Mouse (Mus musculus) C2C12 (cell line): Measurements from ENCODE around the gene Hist1h2bj. TPM values are rescaled to one million over a fixed set of nuclear protein-coding genes. Genes with fewer than 3 reads are reported as not detected.
A peak's percentile ranks its signal among the peaks of the same experiment; 100 is the strongest.

Source experiments
- H3K27me3 ChIP-seq: one replicate; pipeline ENCODE4 v1.6.1; 2011; ENCODE audit not compliant: control insufficient read depth, insufficient read depth, insufficient read length
- H3K36me3 ChIP-seq: one replicate; pipeline ENCODE4 v1.6.1; 2011; ENCODE audit not compliant: control insufficient read depth, insufficient read depth
- H3K4me3 ChIP-seq: one replicate; pipeline ENCODE4 v1.5.1; 2011; ENCODE audit warnings: mild to moderate bottlenecking, control low read depth; ENCODE audit not compliant: poor library complexity, insufficient read depth, severe bottlenecking
- H3K79me2 ChIP-seq: one replicate; pipeline ENCODE4 v1.6.1; 2011; ENCODE audit not compliant: control insufficient read depth, insufficient read depth
- H3K79me3 ChIP-seq: one replicate; pipeline ENCODE4 v1.6.1; 2011; ENCODE audit warnings: low read depth, control low read depth
- H3ac ChIP-seq: one replicate; pipeline ENCODE3; 2011; ENCODE audit warnings: low read depth; ENCODE audit not compliant: control insufficient read depth, insufficient read length
- CEBPB ChIP-seq: IDR thresholded peaks from one replicate; pipeline ENCODE4 v1.6.1; 2011; ENCODE audit warnings: low read depth, mild to moderate bottlenecking, control low read depth, moderate library complexity
- CTCF ChIP-seq: IDR thresholded peaks from one replicate; pipeline ENCODE4 v1.5.1; 2011; ENCODE audit not compliant: control insufficient read depth, insufficient read depth, insufficient read length
- FOSL1 ChIP-seq: IDR thresholded peaks from one replicate; pipeline ENCODE4 v1.8.0; 2011; ENCODE audit warnings: mild to moderate bottlenecking, low read length; ENCODE audit not compliant: poor library complexity, insufficient read depth, severe bottlenecking
- MAX ChIP-seq: IDR thresholded peaks from one replicate; pipeline ENCODE4 v1.6.1; 2011; ENCODE audit warnings: mild to moderate bottlenecking, control low read depth
- MYOD1 ChIP-seq: IDR thresholded peaks from one replicate; pipeline ENCODE4 v1.6.1; 2011; ENCODE audit warnings: low read depth; ENCODE audit not compliant: control insufficient read depth, insufficient read length
- MYOG ChIP-seq: IDR thresholded peaks from one replicate; pipeline ENCODE4 v1.6.1; 2011; ENCODE audit not compliant: control insufficient read depth, insufficient read length; ENCODE audit errors: extremely low read depth
- USF1 ChIP-seq: IDR thresholded peaks from one replicate; pipeline ENCODE4 v1.6.1; 2011; ENCODE audit warnings: low read depth, mild to moderate bottlenecking, control low read depth, moderate library complexity
- polyA plus RNA-seq: library from polyadenylated mRNA; unstranded; fragments of >200 nt; fragmentation: generic; extraction: Trizol; gene quantifications from one replicate; pipeline ENCODE4 v1.2.1, GENCODE M21; 2012; ENCODE audit warnings: missing spikeins

Gene Hist1h2bj
- polyA plus RNA-seq, 1 experiment = 6.8 TPM

GRCm38 (mm10) chr13:22041651-22042567 lies 1.1 kb upstream of the Hist1h2bj start:
- Histone ChIP-seq H3K27me3 (no peaks in the 10 kb centered on the region), H3K79me2 (no peaks in the 10 kb centered on the region), H3K4me3 (peak overlapping the region; percentile 7), H3K36me3 (no peaks in the 10 kb centered on the region), H3K79me3 (no peaks in the 10 kb centered on the region), H3ac (peak overlapping the region; percentile 87)
- TF ChIP-seq MYOD1 (no peak), USF1 (no peak), MYOG (no peak), FOSL1 (no peak), CEBPB (no peak), MAX (no peak), CTCF (no peak)

DNA sequence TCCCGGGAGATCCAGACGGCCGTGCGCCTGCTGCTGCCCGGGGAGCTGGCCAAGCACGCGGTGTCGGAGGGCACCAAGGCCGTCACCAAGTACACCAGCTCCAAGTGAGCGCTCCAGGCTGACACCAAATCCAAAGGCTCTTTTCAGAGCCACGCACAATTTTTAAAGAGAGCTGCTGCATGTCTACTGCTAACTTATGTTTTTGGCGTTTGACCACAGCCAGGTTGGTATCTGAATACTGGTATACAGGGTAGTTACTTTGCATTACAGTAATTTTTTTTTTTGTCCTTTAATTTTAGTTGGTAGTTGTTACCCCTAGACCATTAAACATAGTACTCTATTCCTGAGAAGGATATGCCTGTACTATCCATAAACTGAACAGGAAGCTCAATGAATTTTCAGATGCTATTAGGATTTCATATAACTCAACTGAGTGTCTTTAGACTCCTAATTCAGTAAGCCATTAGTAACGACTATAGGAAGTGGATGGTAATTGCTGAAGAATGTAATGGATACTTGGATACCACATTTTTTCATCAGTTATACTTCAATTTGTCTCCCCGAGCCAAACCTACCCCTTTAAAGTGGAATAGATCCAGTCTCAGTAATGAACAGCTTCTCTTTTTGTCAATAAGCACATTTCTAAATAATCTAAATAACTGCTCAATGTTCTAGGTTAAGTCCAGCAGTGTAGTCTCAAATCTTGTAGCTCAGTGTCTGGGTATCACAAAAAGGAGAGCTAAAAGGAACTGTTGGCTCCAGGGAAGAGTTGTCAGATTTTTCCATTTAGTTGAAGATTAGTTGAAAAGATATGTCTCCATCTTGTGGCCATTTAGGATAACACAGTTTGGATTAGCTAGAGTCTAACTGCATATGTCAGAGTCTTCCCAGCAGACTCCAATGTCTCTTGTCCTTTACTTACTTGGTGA lies 753 bp downstream of the Hist1h2bj start:
- H3K4me3 ChIP-seq = peak overlapping the region; percentile 15
- H3K27me3 ChIP-seq = no peaks in the 10 kb centered on the region
- no peak for TF ChIP-seq USF1
- no peaks in the 10 kb centered on the region for H3K36me3 ChIP-seq
- no peak overlapping the region for H3ac ChIP-seq
- no peaks in the 10 kb centered on the region for H3K79me2 ChIP-seq
- H3K79me3 ChIP-seq = no peaks in the 10 kb centered on the region

DNA sequence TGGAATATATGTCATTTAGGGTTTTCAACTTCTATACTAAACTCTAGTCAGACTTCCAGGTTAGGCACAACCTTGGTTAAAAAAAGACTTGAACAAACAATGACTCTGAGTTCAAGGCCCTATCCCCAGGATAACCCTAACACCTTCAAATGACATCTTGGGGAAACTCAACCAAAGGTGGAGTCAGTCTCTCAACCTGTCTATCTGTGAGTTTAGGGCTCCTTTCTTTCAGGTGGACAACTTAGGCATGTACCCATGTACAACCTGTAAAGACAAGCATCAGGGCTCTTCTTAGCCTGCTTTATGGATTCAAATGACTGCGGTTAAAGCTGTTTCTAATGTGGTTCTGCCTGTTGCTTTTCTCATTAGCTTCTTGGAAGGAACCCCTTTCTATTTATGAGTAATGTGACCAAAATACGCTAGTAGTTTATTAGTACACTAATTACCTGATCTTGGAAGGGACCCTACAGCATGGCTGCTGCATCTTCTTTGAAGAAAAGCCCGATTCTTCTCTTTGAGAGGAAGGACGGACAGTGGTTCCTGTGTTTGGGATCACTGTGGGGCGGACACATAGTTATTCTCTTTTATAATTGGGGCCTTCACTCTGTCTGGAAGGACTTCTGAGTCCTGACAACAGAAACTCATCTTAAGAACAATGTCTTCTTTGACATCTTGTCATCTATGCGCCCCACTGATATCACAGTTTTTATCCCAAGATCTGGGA lies 1.6 kb downstream of the Hist1h2bj start:
- Histone ChIP-seq H3K4me3 (no peak overlapping the region), H3K79me2 (no peaks in the 10 kb centered on the region), H3K79me3 (no peaks in the 10 kb centered on the region), H3K36me3 (no peaks in the 10 kb centered on the region), H3K27me3 (no peaks in the 10 kb centered on the region), H3ac (no peak overlapping the region)
- TF ChIP-seq CTCF = no peak
- no peak for TF ChIP-seq MAX
- TF ChIP-seq MYOD1 = no peak
- no peak for TF ChIP-seq FOSL1
- TF ChIP-seq USF1 = no peak
- TF ChIP-seq CEBPB = no peak
- TF ChIP-seq MYOG = no peak

- no peak overlapping the region for H3K4me3 ChIP-seq
These were observed 2.3 kb downstream of the Hist1h2bj start for GRCm38 (mm10) chr13:22045311-22045710.

GRCm38 (mm10) chr13:22049041-22049440 lies 6.0 kb downstream of the Hist1h2bj start:
- no peaks in the 10 kb centered on the region for H3K27me3 ChIP-seq
- no peak overlapping the region for H3K4me3 ChIP-seq
- H3ac ChIP-seq = no peak overlapping the region
- no peaks in the 10 kb centered on the region for H3K79me2 ChIP-seq
- TF ChIP-seq MYOG (no peak), MAX (no peak), CTCF (no peak)
- H3K79me3 ChIP-seq = no peaks in the 10 kb centered on the region
- H3K36me3 ChIP-seq = no peaks in the 10 kb centered on the region

More at GRCm38 (mm10) chr13:22045311-22045710, 2.3 kb downstream of the Hist1h2bj start:
- Histone ChIP-seq H3K27me3 (no peaks in the 10 kb centered on the region), H3K36me3 (no peaks in the 10 kb centered on the region), H3K79me3 (no peaks in the 10 kb centered on the region), H3K79me2 (no peaks in the 10 kb centered on the region), H3ac (no peak overlapping the region)
- TF ChIP-seq MAX (no peak), FOSL1 (no peak), MYOD1 (no peak), CTCF (no peak), CEBPB (no peak), MYOG (no peak), USF1 (no peak)
